Mouse (Mus musculus): ENCODE measurements around the gene Neurl1a.

- TF ChIP-seq CTCF (conservative IDR thresholded peaks at IDR 0.05; ENCODE audit: insufficient read depth, insufficient read length, low read depth, low read length), result no peak
- TF ChIP-seq POLR2A (IDR thresholded peaks at IDR 0.05; ENCODE audit: low read depth, low read length), result no peak
These were observed 123.7 kb downstream of the Neurl1a start for GRCm38 (mm10) chr19:47302191-47302852.
